Mouse (Mus musculus): ENCODE data around the gene Myo1g. TPM values are rescaled to one million over a fixed set of nuclear protein-coding genes. Genes with fewer than 3 reads are reported as not detected.

Myo1g gene
- total RNA-seq, 2 experiments from 2014 or later, result 20.8 TPM

GRCm38 (mm10) chr11:6471493-6471892, 49.3 kb downstream of the Myo1g start:
- ATAC-seq (replicated peaks; ENCODE audit: low FRiP score, poor library complexity, severe bottlenecking), result no peak

- ATAC-seq (replicated peaks; ENCODE audit: low FRiP score, poor library complexity, severe bottlenecking), result no peak
These were observed 49.7 kb downstream of the Myo1g start for GRCm38 (mm10) chr11:6471054-6471453.

- no peak for ATAC-seq (replicated peaks; ENCODE audit: low FRiP score, poor library complexity, severe bottlenecking)
These were observed 52.2 kb downstream of the Myo1g start for GRCm38 (mm10) chr11:6468541-6468940.

GRCm38 (mm10) chr11:6465122-6465521, 55.6 kb downstream of the Myo1g start:
- ATAC-seq (replicated peaks; ENCODE audit: low FRiP score, poor library complexity, severe bottlenecking), result peak; percentile 92

- ATAC-seq (replicated peaks; ENCODE audit: low FRiP score, poor library complexity, severe bottlenecking), result no peak
These were observed 57.5 kb downstream of the Myo1g start for GRCm38 (mm10) chr11:6463159-6463837.

Other genes starting within 250 kb of the Myo1g start
- gene Tmed4, start 246.1 kb downstream of the Myo1g start, total RNA-seq (2015; ENCODE audit: low replicate concordance), result 10.0 and 11.7 TPM in 2 replicates
- 7.4 and 13.2 TPM in 2 replicates for gene Tmed4, start 246.1 kb downstream of the Myo1g start, total RNA-seq (2017; ENCODE audit: low replicate concordance)
- gene Ogdh, start 229.3 kb downstream of the Myo1g start, total RNA-seq (2015; ENCODE audit: low replicate concordance), result 78.6 and 82.6 TPM in 2 replicates
- 88.5 and 94.4 TPM in 2 replicates for gene Ogdh, start 229.3 kb downstream of the Myo1g start, total RNA-seq (2017; ENCODE audit: low replicate concordance)
- 9.8 and 12.9 TPM in 2 replicates for gene Zmiz2, start 131.9 kb downstream of the Myo1g start, total RNA-seq (2015; ENCODE audit: low replicate concordance)
- 1.5 and 3.1 TPM in 2 replicates for gene Zmiz2, start 131.9 kb downstream of the Myo1g start, total RNA-seq (2017; ENCODE audit: low replicate concordance)
- gene Ppia, start 105.5 kb downstream of the Myo1g start, total RNA-seq (2015; ENCODE audit: low replicate concordance), result 1,176 and 1,185 TPM in 2 replicates
- gene Ppia, start 105.5 kb downstream of the Myo1g start, total RNA-seq (2017; ENCODE audit: low replicate concordance), result 351 and 513 TPM in 2 replicates
- 53.3 and 54.0 TPM in 2 replicates for gene H2afv, start 76.5 kb downstream of the Myo1g start, total RNA-seq (2015; ENCODE audit: low replicate concordance)
- gene H2afv, start 76.5 kb downstream of the Myo1g start, total RNA-seq (2017; ENCODE audit: low replicate concordance), result 32.3 and 44.9 TPM in 2 replicates
- gene Purb, start 45.0 kb downstream of the Myo1g start, total RNA-seq (2015; ENCODE audit: low replicate concordance), result 16.1 and 21.9 TPM in 2 replicates
- 13.0 and 19.0 TPM in 2 replicates for gene Purb, start 45.0 kb downstream of the Myo1g start, total RNA-seq (2017; ENCODE audit: low replicate concordance)
- gene Ccm2, start 25.9 kb upstream of the Myo1g start, total RNA-seq (2015; ENCODE audit: low replicate concordance), result 9.8 and 11.0 TPM in 2 replicates
- 10.3 and 15.7 TPM in 2 replicates for gene Ccm2, start 25.9 kb upstream of the Myo1g start, total RNA-seq (2017; ENCODE audit: low replicate concordance)
- 0.19 and 2.3 TPM in 2 replicates for gene Nacad, start 85.1 kb upstream of the Myo1g start, total RNA-seq (2015; ENCODE audit: low replicate concordance)
- gene Nacad, start 85.1 kb upstream of the Myo1g start, total RNA-seq (2017; ENCODE audit: low replicate concordance), result not detected in 2 replicates
- 8.8 and 10.4 TPM in 2 replicates for gene Tbrg4, start 105.1 kb upstream of the Myo1g start, total RNA-seq (2015; ENCODE audit: low replicate concordance)
- gene Tbrg4, start 105.1 kb upstream of the Myo1g start, total RNA-seq (2017; ENCODE audit: low replicate concordance), result 10.3 and 18.3 TPM in 2 replicates
- gene Wap, start 117.7 kb upstream of the Myo1g start, total RNA-seq (2015; ENCODE audit: low replicate concordance), result not detected in 2 replicates
- not detected in 2 replicates for gene Wap, start 117.7 kb upstream of the Myo1g start, total RNA-seq (2017; ENCODE audit: low replicate concordance)
- not detected in 2 replicates for gene Ramp3, start 137.6 kb upstream of the Myo1g start, total RNA-seq (2015; ENCODE audit: low replicate concordance)
- gene Ramp3, start 137.6 kb upstream of the Myo1g start, total RNA-seq (2017; ENCODE audit: low replicate concordance), result not detected in 2 replicates